Mouse (Mus musculus) ES-CJ7 (cell line): ENCODE data around the gene Acot7.

Source experiments
- DNase-seq: peaks from one replicate; pipeline ENCODE4 v3.0.0; 2011; ENCODE audit warnings: low read depth, low spot score

Acot7 gene

DNA sequence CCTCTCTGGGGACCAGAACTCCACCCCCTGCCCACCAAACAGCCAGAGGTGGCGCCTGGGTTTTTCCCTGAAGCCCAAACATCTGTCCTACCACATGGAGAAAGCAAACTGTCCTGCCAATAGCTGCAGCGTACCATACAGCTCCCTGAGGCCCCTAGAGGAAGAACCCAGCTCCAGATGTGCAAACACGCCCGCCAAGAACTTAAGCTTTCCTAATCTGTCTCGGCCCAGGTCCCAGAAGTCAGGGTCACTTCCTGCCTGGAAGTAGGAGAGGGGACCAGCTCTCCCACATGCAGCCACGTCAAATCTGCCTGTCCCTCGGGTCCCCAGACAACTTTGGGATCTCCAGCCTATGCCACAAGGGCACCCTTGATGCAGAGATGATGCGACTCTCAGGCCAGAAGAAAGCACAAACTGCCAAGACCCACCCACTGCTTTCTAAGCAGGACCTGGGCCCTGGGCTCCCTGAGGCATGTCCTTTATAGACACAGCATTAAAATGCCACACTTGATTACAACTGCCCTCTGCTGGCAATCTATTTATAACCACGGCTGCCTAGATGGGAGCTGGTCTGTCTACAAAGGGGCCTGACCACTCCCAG is 94.6 kb downstream of the Acot7 start:
- no peak for DNase-seq

DNA sequence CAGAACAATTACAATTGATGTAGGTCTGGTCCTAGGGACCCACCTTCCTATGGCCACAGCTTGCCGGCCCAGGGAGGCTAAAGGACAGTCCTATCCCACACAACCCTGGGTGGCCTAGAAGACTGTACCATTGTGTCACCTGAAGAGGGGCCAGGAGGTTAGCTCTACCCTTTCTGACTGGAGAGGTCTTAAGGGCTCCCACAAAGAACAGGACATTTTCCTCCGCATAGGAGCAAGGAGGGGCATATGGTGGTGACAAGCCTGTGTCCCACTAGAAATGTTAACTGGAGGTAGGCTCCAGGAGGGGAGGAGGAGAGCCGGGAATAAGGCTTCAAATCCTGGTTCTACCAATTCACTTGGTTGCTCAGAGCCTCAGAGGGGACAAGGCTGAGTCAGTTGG is 95.3 kb downstream of the Acot7 start:
- DNase-seq, result no peak

DNA sequence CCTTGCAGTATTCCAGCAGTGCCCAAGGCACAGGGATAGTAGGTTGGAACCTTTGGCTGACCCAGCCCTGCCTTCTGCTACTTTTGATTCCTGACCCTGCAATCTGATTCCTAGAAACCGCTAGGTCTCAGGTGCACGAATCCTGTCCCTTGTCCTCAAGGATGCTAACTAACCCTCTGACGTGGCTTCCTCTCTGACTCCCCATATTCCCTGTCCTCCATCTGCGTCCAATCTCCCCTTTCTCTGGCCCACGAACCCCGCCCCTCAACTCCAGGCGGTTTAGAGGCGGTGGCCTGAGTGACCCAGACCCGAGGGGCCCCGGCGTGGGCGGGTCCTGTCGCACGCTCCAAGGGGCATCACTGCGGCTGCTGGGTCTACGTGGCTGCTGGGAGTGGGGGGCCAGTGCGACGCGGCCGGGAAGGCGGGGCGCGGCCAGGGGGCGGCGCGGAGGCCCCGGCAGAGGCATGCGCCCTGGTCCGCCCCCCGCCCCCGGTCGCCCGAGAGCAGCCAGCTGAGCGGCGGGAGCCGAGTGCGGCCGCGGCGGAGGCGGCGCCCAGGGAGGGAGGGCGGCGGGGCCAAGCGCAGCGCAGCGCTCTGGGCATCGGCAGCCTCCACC is 95.8 kb downstream of the Acot7 start, which contains the start of gene Gpr153:
Gpr153 (plus strand) TSS at position 612 of the 616 bp plus-strand sequence.
- DNase-seq, result peak; percentile 54

DNA sequence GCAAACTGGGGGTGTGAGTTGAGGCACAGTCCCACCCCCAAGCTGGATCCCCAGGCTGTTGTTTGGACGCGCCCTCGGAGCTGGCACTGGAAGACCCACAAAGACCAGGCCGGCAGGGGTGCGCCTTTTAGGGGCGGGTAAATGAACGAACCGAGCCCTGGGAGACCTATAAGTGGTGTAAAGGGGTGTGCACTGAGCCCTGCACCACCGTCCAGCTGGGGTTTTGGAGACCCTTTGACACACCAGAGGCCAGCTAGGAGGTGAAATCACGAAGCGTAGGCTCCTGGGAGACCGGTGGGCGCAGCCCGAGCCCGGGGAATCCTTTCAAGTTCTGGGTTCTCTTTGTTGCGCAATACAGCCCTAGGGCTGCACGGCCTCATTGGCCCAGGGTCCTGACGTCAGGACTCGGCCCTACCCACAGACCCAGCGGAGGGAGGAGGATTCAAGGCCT is 96.8 kb downstream of the Acot7 start:
- peak; percentile 62 for DNase-seq

DNA sequence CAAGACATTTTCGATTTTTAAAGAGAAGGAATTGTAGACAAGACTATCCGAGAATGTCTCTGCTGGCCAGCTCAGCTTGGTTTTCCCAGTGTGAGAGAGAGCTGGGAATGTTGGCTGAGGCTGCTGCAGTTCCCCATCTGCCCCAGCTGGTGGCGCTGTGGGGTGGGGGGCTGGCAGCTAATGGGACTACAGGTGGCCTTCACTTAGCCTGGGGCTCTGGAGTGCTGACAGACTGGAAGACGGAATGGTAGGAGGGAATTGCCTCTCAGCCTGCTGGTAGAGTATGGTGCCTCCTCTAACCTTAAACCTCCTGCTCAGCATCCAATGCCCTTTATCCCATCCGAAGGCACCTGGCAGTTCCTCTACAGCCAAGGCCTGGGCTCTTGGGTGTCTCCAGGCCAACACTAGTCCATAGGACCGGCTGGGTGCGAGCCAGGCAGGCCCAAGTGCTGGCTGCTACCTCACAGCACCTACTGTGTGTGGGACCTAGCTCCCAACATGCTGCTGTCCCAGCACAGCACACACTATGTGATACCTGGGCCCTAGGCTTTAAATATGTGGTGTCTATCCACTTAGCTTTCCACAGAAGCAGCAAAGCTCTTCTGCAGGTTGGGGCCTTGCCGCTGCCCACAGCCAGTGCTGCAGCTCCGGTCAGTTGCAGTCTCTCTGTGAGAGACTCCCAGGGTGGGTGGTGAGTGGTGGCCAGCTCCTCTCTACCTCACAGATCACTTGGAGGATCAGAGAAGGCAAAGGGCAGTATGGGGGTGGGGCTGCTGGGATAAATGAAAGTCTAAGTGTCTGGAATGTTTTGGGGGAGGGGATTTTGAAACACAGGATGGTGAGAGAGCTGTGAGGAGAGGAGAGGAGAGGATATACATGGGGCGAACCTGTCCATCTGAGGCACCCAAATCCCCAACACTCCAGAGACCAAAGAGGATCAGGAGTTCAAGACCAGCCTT is 98.7 kb downstream of the Acot7 start:
- peak; percentile 75 for DNase-seq

- peak; percentile 83 for DNase-seq
Measured at GRCm38 (mm10) chr4:152277916-152278315, 100.0 kb downstream of the Acot7 start.

DNA sequence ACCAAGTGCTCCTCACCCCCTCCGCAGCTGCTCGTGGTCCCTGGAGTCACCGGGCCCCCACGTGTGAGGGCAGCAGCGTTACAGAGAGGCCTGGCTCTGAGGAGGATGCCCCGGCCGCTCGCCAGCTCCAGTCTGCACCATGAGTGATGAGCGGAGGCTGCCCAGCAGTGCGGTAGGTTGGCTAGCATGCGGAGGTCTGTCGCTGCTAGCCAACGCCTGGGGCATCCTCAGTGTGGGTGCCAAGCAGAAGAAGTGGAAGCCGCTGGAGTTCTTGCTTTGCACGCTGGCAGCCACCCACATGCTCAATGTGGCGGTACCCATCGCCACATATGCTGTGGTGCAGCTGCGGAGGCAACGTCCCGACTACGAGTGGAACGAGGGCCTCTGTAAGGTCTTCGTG is 101.1 kb downstream of the Acot7 start:
- no peak for DNase-seq

- no peak for DNase-seq
Measured at GRCm38 (mm10) chr4:152281601-152282000, 103.7 kb downstream of the Acot7 start.

DNA sequence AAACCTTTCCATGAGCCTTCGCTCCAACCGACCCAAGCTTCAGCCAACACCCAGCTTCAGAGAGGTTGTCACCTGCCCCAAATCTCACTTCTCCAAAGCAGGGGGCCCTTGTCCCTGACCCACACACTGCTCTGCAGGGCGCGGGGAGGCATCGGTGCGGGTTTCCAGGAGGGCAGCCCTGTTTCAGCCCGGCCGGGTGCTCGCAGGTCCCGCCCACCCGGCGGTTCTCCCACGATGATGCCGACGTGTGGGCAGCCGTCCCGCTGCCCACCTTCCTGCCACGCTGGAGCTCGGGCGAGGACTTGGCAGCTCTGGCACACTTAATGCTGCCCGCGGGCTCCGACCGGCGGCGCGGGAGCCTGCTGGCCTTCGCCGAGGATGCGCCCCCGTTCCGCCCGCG is 104.8 kb downstream of the Acot7 start:
- DNase-seq, result no peak

- DNase-seq, result peak; percentile 77
Measured at GRCm38 (mm10) chr4:152283186-152283950, 105.4 kb downstream of the Acot7 start.

GRCm38 (mm10) chr4:152285505-152285904 is 107.6 kb downstream of the Acot7 start:
- DNase-seq, result peak; percentile 60

GRCm38 (mm10) chr4:152286183-152286582 is 108.2 kb downstream of the Acot7 start:
- peak; percentile 83 for DNase-seq

- DNase-seq, result peak; percentile 65
Measured at GRCm38 (mm10) chr4:152286887-152287286, 109.0 kb downstream of the Acot7 start.

GRCm38 (mm10) chr4:152287317-152288120 is 109.6 kb downstream of the Acot7 start:
- DNase-seq, result no peak

DNA sequence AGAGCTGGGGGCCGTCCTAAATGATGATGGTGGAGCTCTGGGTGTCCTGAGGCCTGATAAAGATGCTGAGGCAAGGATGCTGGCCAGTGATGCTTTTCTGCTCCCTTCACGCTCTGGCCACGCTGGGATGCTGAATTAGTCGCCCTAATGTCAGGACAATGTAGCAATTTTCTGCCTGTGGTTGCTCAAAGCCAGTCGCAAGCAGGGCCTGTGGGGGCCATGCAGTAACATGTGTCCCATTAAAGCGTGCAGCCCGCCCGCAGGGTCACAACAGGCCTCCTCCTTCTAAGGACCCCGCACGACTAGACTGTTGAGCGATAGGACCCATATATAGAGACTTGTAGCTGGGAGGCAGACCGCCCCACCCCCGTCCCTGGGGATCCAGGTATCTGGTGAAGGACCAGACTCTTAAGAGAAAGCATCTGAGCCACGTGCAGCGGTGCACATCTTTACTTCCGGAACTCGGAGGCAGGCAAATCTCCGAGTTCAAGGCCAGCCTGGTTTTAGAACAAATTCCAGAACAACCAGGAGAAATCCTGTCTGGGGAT is 110.5 kb downstream of the Acot7 start:
- DNase-seq, result no peak

DNA sequence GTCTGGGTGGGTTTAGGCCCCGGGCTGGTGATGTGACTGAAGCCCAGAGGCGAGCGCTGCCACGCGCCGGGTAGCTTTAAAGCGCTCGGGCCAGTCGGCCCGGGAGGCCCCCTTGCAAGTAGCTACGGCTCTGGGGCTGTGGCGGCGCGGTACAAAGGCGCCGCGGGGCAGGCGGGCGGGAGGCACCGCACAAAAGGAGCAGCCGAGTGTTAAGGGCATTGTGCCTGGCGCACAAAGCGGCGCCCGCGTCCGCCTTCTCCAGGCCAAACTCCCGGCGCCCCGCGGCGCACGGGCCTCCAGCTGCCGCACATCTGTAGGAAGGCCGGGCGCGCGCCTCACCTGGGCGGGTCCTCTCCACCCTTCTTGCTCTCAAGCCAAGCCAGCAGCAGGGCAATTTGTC is 112.5 kb downstream of the Acot7 start:
- peak; percentile 84 for DNase-seq

DNA sequence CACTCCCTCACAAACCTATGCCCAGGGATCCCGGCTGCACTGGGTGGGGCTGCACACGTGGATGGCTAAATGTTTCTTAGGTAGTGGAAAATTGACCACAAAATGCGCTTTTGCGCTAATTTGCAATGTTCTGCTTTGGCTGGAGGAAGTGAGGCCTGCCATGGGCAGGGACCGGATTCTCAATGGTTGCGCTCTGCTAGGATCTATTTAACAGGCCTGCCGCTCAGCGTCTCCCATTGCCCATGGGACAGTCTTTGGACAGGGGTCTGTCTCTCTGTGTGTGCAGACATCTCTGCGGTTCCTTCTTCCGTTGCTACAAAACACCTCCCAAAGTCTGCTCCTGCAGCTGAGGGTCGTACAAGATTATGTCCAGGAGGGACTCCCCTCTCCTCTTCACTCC is 113.1 kb downstream of the Acot7 start:
- no peak for DNase-seq

DNA sequence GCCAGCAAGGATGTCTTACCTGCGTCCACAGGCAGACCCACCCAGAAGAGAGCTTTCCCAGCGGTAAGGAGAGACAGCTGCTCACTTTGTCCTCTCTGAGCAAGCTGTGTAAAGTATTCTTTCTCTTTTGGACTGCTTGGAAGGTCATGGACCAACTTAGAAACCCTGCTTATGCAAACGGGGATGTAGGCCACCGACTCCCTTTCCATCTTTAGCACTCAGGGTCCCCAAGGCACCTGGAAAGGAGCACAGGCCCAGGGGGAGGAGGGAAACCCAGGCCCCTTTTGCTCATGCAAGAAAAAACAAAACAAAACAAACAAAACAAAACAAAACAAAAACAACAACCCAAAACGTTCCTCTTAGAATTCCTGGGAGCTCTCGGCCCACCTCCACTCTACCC is 113.6 kb downstream of the Acot7 start, which contains the start of gene Hes3:
Hes3 (minus strand) TSS at position 101 of the 400 bp plus-strand sequence.
- DNase-seq, result no peak

- DNase-seq, result no peak
Measured at GRCm38 (mm10) chr4:152292102-152292765, 114.3 kb downstream of the Acot7 start.
